Mouse (Mus musculus): ENCODE results near the gene Ppp3ca. TPM values are rescaled to one million over a fixed set of nuclear protein-coding genes. Genes with fewer than 3 reads are reported as not detected.
A peak's percentile ranks its signal among the peaks of the same experiment; 100 is the strongest.

Gene Ppp3ca
- polyA plus RNA-seq, 1 experiment from 2014 or later, result 119 TPM

DNA sequence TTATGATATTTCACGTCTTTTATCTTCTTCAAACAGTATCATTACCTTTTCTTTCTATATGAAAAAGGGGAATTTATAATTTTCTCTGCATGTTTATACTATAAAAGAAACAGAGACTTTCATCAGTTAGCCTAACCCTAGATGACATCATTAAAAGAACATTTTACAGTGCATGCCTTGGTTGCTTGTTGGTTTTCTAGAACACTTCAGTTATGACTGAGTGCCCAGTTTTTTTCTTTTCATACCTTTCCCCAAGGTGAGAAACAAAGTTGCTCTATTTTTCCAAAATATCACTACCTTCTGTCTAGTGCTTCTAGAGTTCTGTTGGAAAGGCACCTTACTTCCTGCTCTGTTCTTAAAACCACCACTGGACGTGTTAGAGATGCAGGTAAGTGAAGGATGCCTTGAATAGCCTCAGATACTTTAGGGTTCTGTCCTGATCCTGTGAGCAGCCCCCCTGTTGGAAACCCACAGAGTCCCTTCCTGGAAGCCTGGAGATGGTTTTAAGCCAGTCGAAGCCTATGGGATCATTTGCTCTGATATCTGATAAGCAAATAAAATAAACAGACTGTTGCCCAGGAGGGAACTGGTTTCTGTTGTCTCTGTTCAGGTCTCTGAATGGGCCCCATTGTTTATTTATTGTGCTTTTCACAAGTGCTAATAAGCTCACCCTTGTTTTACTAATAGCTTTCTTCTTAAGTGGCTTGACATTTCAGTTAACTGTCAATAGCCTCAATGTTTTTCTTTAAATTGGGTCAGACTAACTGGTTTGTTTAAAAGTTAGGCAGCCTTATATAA lies 37.5 kb downstream of the Ppp3ca start:
- Histone ChIP-seq H3K4me1 (replicated peaks) (peaks cover 58% of the 10 kb centered on the region), H3K4me3 (replicated peaks) (no peak overlapping the region), H3K9ac (replicated peaks) (no peak overlapping the region), H3K36me3 (peaks cover 5% of the 10 kb centered on the region; the same call in 1 of the 2 replicates), H3K9me3 (no peaks in the 10 kb centered on the region), H3K27me3 (no peaks in the 10 kb centered on the region), H3K27ac (peak overlapping the region; percentile 26; the same call in 1 of the 2 replicates), H3K4me2 (no peak overlapping the region)
- peak; percentile 52; the same call in 1 of the 2 replicates for ATAC-seq (ENCODE audit: insufficient number of reproducible peaks, insufficient read depth, low FRiP score, low TSS enrichment, low read depth)
- WGBS, result 38% methylated on average over 3 of the region's 3 CpGs

DNA sequence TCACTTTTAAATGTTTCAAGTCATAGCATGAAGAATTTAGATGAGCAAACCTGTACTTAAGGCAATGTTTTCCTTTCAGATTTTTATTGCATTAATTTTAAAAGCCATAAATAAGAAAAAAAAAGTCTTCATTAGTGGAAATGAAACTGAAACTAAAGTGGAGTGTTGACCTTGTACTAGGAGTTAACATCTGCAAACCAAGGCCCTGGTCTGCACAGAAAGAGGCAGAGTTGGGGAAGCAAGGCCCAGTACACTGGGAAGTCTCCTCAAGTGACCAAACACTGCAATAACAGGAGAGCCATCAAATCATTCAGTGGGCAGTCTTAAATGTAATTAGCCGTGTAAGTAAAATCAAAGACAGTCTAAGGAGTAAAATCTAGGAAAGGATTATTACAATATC lies 38.3 kb downstream of the Ppp3ca start:
- peak overlapping the region; percentile 62 for H3K27ac ChIP-seq
- no peaks in the 10 kb centered on the region for H3K9me3 ChIP-seq
- WGBS, result 14% methylated on average over 1 of the region's 1 CpGs
- peaks cover 56% of the 10 kb centered on the region for H3K4me1 ChIP-seq (replicated peaks)
- H3K4me3 ChIP-seq (replicated peaks), result no peak overlapping the region
- H3K4me2 ChIP-seq, result 0 out of 2 replicates have a peak overlapping the region, but pooled peaks have one; percentile 4
- no peaks in the 10 kb centered on the region for H3K27me3 ChIP-seq
- no peak for ATAC-seq (ENCODE audit: insufficient number of reproducible peaks, insufficient read depth, low FRiP score, low TSS enrichment, low read depth)
- H3K36me3 ChIP-seq, result peaks cover 5% of the 10 kb centered on the region; the same call in 1 of the 2 replicates
- no peak overlapping the region for H3K9ac ChIP-seq (replicated peaks)

DNA sequence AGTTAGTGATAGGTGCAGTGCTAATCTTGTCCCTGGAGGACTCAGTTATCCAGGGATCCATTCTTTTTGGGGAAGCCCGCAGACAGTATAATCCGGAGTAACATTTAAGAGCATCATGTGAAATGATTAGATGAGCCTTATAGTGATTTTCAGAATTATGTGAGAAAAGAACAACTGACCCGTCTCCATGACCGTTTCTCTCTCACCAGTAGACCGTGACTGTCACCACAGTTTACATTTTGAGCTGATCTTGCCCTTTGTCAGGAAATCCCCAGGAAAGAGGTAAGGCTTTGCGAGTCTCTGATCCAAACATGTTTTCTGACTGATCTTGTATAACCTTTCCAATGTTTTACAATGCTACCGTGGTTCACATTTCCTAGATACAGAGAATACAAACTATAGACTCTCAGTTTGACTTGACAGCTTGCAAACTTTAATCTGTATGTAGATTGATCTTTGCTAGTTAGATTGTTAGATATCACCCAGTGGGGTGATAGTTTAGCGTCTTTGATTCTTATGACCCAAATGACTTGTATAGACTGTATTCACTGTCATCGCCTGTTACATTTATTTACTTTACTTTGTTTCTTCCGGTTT lies 40.5 kb downstream of the Ppp3ca start:
- no peak overlapping the region for H3K27ac ChIP-seq
- no peak overlapping the region for H3K4me3 ChIP-seq (replicated peaks)
- H3K27me3 ChIP-seq, result no peaks in the 10 kb centered on the region
- H3K9me3 ChIP-seq, result no peaks in the 10 kb centered on the region
- peaks cover 5% of the 10 kb centered on the region; the same call in 1 of the 2 replicates for H3K36me3 ChIP-seq
- ATAC-seq (ENCODE audit: insufficient number of reproducible peaks, insufficient read depth, low FRiP score, low TSS enrichment, low read depth), result no peak
- WGBS, result 84% methylated on average over 10 of the region's 10 CpGs
- no peak overlapping the region for H3K9ac ChIP-seq (replicated peaks)
- peaks cover 35% of the 10 kb centered on the region for H3K4me1 ChIP-seq (replicated peaks)
- H3K4me2 ChIP-seq, result no peak overlapping the region

DNA sequence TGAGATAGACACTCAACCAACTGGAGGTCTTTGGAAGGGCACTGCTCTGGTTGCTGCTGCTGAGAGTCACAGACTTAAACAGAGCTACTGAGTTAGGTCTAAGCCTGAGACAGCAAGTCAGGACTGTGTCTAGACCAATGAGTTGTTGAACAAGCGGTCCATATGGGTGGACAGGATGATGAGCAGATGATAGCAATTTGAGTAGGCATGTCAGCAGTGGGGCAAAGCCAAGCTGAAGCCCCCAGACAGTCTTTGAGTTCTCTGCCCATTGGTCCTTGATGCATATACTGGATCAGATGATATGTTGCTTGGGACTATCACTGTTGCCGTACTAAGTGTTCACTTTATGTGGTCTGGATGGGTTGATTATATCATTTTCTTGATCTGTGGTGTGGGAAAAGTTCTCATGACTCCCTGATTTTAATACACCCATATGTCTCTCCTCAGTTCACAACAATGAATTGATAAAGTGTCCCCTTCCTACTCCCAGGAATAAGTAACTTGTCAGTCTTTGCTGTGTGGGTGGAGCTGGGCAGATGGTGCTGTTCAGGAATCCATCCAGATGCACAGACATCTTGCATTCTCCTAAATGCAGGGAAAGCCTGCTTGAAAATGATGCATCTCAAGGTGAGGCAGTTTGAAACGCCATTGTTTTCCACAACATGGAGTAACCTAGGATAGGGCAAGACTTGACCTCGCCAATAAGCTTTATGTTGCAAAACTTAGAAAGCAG lies 44.5 kb downstream of the Ppp3ca start:
- ATAC-seq (ENCODE audit: insufficient number of reproducible peaks, insufficient read depth, low FRiP score, low TSS enrichment, low read depth), result no peak
- no peak overlapping the region for H3K4me2 ChIP-seq
- no peak overlapping the region for H3K4me3 ChIP-seq (replicated peaks)
- H3K36me3 ChIP-seq, result peaks cover 5% of the 10 kb centered on the region; the same call in 1 of the 2 replicates
- no peaks in the 10 kb centered on the region for H3K27me3 ChIP-seq
- no peak overlapping the region for H3K9ac ChIP-seq (replicated peaks)
- 92% methylated on average over 4 of the region's 4 CpGs for WGBS
- no peak overlapping the region for H3K27ac ChIP-seq
- H3K4me1 ChIP-seq (replicated peaks), result peaks cover 4% of the 10 kb centered on the region; the same call in 1 of the 2 replicates
- no peaks in the 10 kb centered on the region for H3K9me3 ChIP-seq

DNA sequence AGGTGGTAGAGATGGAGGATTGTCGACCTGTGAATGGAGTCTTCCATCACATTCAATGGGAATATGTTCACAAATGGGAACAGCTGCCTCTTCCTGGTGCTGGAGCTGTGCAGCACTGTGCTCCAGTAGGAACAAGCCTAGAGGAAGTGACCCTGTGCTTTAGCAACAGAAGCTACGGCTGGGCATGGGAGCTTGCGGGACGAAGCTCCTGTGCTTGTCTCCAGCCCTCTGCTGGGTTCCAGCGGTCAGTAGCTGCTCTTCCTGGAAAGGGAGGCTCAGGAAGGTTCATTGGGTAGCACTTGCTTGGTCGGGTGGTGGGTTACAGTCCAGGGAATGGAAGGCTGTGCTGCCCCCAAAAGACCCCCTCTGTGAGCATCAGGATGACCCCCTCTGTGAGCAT lies 46.3 kb downstream of the Ppp3ca start:
- Histone ChIP-seq H3K9ac (replicated peaks) (no peak overlapping the region), H3K27ac (no peak overlapping the region), H3K27me3 (no peaks in the 10 kb centered on the region), H3K4me1 (replicated peaks) (peaks cover 17% of the 10 kb centered on the region), H3K4me3 (replicated peaks) (no peak overlapping the region), H3K4me2 (no peak overlapping the region), H3K36me3 (peaks cover 5% of the 10 kb centered on the region; the same call in 1 of the 2 replicates), H3K9me3 (no peaks in the 10 kb centered on the region)
- no peak for ATAC-seq (ENCODE audit: insufficient number of reproducible peaks, insufficient read depth, low FRiP score, low TSS enrichment, low read depth)
- 88% methylated on average over 6 of the region's 6 CpGs for WGBS

DNA sequence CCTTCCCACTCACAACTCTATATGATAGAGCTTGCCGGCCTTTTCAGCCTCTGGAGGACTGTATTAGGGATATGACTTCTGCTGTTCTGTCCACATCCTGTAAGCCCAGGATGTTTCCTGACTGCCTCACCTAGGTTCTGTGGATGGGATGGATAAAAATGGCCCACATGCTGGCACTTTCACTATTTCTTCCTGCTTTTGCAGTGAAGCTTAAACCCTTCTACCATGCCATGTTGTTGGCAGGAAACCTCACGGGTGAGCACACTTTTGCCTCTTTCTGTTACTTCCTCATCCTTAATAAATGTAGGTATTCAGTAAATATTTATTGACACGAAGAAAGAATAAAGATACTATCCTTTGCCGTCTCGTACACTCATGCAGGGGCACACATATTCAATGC lies 48.5 kb downstream of the Ppp3ca start:
- no peak overlapping the region for H3K27ac ChIP-seq
- ATAC-seq (ENCODE audit: insufficient number of reproducible peaks, insufficient read depth, low FRiP score, low TSS enrichment, low read depth), result no peak
- no peaks in the 10 kb centered on the region for H3K36me3 ChIP-seq
- H3K4me2 ChIP-seq, result no peak overlapping the region
- H3K4me1 ChIP-seq (replicated peaks), result peaks cover 34% of the 10 kb centered on the region
- H3K4me3 ChIP-seq (replicated peaks), result no peak overlapping the region
- WGBS, result 96% methylated on average over 5 of the region's 5 CpGs
- H3K9ac ChIP-seq (replicated peaks), result no peak overlapping the region
- no peaks in the 10 kb centered on the region for H3K9me3 ChIP-seq
- H3K27me3 ChIP-seq, result no peaks in the 10 kb centered on the region

DNA sequence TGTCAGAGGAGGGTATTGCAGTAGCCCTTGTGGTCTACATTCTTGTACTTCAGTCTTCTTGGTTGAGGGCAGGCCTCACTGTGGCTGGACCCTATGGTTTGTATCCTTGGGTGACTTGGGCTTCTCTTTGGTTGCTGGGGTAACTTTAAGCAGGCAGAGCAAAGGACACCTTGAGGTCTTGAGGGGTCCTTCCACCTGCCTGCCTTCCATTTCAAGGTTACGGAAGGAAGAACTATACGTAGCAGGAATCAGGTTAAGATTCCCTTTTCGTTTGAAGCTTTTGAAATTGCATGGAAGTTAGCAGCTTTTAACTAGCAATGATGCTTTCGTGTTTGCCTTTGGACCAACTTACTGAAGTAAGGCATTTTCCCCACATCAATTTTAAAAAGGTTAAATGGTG lies 51.3 kb downstream of the Ppp3ca start:
- Histone ChIP-seq H3K4me2 (no peak overlapping the region), H3K36me3 (no peaks in the 10 kb centered on the region), H3K4me1 (replicated peaks) (peaks cover 49% of the 10 kb centered on the region), H3K4me3 (replicated peaks) (no peak overlapping the region), H3K9ac (replicated peaks) (no peak overlapping the region), H3K9me3 (peaks cover 3% of the 10 kb centered on the region; the same call in 1 of the 2 replicates), H3K27me3 (no peaks in the 10 kb centered on the region), H3K27ac (peak overlapping the region; percentile 31; the same call in 1 of the 2 replicates)
- ATAC-seq (ENCODE audit: insufficient number of reproducible peaks, insufficient read depth, low FRiP score, low TSS enrichment, low read depth), result no peak
- 72% methylated on average over 4 of the region's 4 CpGs for WGBS

DNA sequence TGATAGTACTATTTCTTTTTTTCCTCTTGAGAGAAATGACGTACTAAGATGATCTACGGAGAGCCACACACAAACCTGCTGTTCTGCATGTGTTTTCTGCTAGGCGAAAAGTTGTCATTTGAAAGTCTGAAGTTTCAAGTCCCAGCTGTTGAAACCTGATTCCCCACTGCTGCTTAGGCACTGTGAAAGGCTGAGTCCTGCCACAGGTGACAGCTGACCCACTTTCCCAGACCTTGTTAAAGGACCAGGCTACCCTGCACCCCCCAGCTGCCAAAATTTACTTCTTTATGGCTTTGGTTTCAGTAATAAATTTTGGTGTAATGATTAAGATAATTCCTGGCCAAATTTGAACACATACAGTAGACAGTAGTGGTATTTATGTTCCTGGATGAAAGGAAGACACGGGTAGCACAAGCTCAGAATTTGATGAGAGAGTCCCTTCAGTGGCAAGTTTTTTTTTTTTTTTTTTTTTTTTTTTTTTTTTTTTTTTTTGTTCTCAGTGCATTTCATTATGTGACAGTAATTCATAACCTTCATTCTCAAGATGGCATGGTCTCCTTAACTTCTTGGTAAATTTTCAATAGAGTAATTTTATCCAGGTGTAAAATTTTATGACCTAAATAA lies 52.0 kb downstream of the Ppp3ca start:
- Histone ChIP-seq H3K9me3 (peaks cover 7% of the 10 kb centered on the region; the same call in 1 of the 2 replicates), H3K4me3 (replicated peaks) (no peak overlapping the region), H3K27ac (no peak overlapping the region), H3K4me2 (no peak overlapping the region), H3K9ac (replicated peaks) (no peak overlapping the region), H3K27me3 (no peaks in the 10 kb centered on the region), H3K36me3 (no peaks in the 10 kb centered on the region), H3K4me1 (replicated peaks) (peaks cover 47% of the 10 kb centered on the region)
- 8% methylated on average over 4 of the region's 4 CpGs for WGBS
- peak; percentile 92 for ATAC-seq (ENCODE audit: insufficient number of reproducible peaks, insufficient read depth, low FRiP score, low TSS enrichment, low read depth)

DNA sequence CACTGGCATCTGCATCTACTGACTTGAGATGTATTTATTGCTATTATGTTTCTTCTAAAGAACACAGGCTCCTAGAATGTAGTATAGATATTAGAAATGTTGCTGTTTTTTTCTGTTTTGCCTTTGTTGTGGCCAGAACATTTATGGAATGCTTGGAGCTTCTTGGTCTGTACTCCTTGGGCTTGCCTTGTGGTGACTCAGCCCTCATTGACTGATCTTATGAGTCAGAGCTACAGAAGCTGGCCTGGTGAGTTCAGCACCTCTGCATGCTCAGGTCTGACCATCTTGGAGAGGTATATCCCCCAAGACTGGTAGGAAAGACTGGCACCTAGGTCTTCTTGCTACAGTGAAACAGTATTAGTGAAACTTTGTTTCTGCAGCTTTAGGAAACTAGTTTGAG lies 52.6 kb downstream of the Ppp3ca start:
- Histone ChIP-seq H3K27ac (no peak overlapping the region), H3K9me3 (peaks cover 7% of the 10 kb centered on the region; the same call in 1 of the 2 replicates), H3K9ac (replicated peaks) (no peak overlapping the region), H3K36me3 (no peaks in the 10 kb centered on the region), H3K27me3 (no peaks in the 10 kb centered on the region), H3K4me2 (no peak overlapping the region), H3K4me1 (replicated peaks) (peaks cover 47% of the 10 kb centered on the region), H3K4me3 (replicated peaks) (no peak overlapping the region)
- no peak for ATAC-seq (ENCODE audit: insufficient number of reproducible peaks, insufficient read depth, low FRiP score, low TSS enrichment, low read depth)

DNA sequence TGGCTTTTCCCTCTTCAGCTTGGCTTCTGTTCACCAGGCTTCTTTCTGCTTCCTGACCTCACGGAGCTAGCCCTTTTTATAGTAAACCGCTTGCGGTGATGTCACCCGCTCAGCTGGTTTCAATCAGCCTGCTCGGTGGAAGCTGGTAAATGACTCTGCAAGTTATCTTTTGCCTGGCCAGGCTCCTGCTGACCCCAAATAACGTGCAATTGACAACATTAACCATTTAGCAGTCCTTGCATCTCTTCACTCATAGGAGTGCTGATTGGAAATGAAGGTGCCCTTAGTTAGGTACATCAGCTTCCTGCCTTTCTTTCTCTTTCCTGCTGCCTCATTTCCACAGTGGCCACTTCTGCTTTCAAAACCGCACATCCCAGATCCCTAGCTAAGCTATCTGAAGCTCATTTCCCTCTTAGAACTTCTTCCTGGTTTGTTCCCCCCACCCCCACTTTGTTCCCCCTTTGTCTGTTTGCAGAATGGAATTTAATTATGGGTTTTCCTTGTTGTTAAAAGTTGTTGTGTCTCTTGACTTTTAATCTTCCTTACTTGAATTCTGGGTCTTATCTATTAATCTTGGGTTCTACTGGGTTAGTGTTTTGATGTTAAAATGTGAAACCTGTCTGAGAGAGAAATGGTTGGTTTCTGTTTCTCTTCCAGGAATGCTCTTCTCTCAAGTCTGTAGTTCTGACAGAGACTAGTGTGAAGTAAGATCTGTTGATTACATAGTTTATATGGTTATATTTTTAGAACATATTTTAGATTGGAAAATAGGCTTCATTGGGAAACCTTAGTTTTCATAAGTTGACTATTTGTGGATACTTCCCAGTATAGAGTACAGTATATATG lies 55.6 kb downstream of the Ppp3ca start:
- H3K27me3 ChIP-seq, result no peaks in the 10 kb centered on the region
- H3K36me3 ChIP-seq, result no peaks in the 10 kb centered on the region
- 23% methylated on average over 7 of the region's 7 CpGs for WGBS
- no peak overlapping the region for H3K9ac ChIP-seq (replicated peaks)
- H3K9me3 ChIP-seq, result peaks cover 7% of the 10 kb centered on the region; the same call in 1 of the 2 replicates
- 0 out of 2 replicates have a peak overlapping the region, but pooled peaks have one; percentile 42 for H3K27ac ChIP-seq
- no peak for ATAC-seq (ENCODE audit: insufficient number of reproducible peaks, insufficient read depth, low FRiP score, low TSS enrichment, low read depth)
- peak overlapping the region; percentile 13 for H3K4me2 ChIP-seq
- H3K4me1 ChIP-seq (replicated peaks), result peaks cover 44% of the 10 kb centered on the region
- no peak overlapping the region for H3K4me3 ChIP-seq (replicated peaks)

Data from limb, embryonic 12.5 days (tissue).